Mouse (Mus musculus): ENCODE results near the gene Plekhb2.

Gene Plekhb2

DNA sequence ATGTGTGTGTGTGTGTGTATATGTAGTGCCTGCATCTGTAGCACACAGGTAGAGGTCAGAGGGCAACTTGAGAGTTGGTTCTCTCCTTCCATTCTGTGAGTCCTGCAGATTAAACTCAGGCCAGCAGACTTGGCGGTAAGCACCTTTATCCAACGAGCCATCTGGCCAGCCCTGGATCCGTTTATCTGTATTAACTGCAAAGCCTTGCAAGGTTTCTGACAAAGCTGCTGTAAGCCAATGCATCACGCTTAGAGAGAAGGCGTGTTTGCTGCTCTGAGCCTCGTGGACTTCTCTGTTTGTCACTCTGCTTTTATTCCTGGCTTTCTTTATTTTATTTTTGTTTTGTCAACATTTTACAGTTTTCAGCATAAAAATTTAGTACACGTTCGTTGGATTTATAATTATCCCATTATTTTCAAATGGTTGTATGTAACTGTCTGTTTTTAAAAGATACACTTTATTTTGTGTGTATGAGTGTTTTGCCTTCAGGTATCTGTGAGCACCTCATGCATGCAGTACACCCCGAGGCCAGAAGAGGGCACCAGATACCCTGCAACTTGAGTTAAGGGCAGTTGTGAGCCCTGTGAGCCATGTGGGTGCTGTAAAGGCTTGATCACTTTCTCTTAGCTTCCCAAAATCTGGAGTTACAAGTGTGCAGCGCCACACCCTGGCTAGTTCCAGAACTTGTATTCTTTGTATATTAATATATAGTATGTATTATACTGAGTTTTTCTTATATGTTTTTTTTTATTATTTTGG is 17.2 kb downstream of the Plekhb2 start:
- DNase-seq (ENCODE audit: low read depth), result peak; percentile 92

- no peak for DNase-seq (ENCODE audit: low read depth)
These were observed 17.8 kb downstream of the Plekhb2 start for GRCm38 (mm10) chr1:34867574-34867955.

- DNase-seq (ENCODE audit: low read depth), result no peak
These were observed 18.6 kb downstream of the Plekhb2 start for GRCm38 (mm10) chr1:34868391-34868790.

DNA sequence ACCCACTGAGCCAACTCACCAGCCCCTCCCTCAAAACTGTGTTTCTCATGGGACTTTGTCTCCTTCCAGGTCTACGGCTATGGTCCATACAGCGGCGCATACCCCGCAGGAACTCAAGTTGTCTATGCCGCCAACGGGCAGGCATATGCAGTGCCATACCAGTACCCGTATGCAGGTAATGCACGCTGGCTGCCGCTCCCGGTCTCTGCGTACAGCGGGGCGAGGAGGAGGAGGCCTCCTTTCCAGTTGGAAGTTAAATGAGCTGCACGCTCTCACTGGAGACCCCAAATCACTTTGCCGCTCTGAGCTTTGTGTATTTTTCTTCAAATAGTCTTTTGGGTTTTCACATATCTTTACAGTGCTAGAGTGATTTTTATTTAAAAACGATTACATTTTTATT is 19.5 kb downstream of the Plekhb2 start:
- no peak for DNase-seq (ENCODE audit: low read depth)

- no peak for DNase-seq (ENCODE audit: low read depth)
These were observed 21.4 kb downstream of the Plekhb2 start for GRCm38 (mm10) chr1:34871170-34871569.

- no peak for DNase-seq (ENCODE audit: low read depth)
These were observed 23.8 kb downstream of the Plekhb2 start for GRCm38 (mm10) chr1:34873551-34873950.

DNA sequence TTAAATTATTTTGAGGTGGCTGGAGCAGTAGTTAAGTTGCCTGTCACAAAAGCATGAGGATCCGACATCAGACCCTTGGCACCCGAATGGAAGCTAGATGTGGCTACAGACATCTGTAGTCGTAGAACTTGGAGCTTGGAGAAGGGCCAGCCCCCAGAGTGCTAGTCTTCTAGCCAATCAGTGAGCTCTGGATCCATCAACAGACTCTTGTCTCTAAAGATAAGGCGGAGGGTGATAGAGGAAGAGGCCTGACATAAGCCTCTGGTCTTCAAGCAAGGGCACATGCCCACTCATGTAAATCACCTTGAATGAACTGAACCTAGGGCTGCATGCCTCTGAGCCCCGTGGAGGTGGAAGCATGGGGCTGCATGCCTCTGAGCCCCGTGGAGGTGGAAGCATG is 29.8 kb downstream of the Plekhb2 start:
- no peak for DNase-seq (ENCODE audit: low read depth)

DNA sequence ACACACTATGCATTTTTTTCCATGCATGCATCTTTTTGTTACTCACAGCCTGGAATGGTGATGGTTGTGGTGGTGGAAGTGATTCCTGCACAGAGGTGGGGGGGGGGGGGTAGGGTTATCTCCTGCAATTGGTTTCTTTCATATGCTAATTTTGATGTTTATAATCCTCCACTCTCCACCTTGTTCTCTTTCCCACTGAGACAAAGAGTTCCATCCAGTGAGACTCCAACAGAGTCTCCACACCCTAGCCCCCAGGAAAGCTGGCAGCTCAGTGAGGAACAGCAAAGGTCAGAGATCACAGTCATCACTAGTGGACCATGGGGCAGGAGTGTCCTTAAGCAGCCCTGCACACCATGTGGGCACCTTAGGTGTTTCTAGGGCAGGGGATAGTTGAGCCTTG is 34.0 kb downstream of the Plekhb2 start:
- no peak for DNase-seq (ENCODE audit: low read depth)

GRCm38 (mm10) chr1:34891559-34892289 is 41.9 kb downstream of the Plekhb2 start:
- no peak for DNase-seq (ENCODE audit: low read depth)

DNA sequence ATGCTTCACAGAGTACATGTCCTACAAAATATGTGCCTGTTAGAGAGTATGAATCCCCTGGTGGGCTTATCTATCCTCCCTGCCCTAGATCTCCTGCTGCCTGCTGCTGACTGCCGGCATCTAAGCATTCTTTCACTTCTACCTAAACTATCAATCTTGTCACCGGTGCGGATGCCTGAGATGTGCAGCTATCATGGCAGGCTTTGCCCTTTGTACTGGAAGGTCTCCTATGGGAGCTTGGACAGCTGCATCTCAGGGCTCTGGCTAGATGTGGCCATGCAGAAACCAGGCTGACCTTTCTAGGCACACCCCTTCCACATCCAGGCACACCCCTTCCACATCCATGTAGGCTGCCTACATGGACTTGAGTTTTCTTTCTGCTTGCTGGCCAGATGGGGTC is 42.7 kb downstream of the Plekhb2 start:
- no peak for DNase-seq (ENCODE audit: low read depth)

GRCm38 (mm10) chr1:34893331-34893730 is 43.6 kb downstream of the Plekhb2 start:
- DNase-seq (ENCODE audit: low read depth), result no peak

DNA sequence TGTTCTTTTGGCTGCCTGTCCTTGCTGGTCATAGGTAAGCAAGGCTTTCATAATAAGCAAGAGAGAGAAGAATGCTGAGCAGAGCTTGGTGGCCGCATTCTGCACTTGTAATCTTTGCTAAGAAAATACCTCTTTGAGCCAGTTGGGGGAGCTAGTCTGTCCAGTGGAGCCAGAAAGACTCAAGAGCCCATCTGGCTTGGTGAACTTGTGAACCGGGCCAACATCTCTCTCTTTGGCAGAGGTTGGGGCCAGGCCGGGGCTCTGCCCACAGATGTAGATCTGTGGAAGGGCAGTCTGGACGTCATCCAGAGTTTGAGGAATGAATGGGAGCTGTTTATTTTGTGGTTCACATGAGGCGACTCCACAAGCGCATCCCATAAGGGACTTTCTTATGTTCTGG is 44.1 kb downstream of the Plekhb2 start:
- no peak for DNase-seq (ENCODE audit: low read depth)

GRCm38 (mm10) chr1:34896102-34896501 is 46.3 kb downstream of the Plekhb2 start:
- DNase-seq (ENCODE audit: low read depth), result no peak

- peak; percentile 14 for DNase-seq (ENCODE audit: low read depth)
These were observed 47.1 kb downstream of the Plekhb2 start for GRCm38 (mm10) chr1:34896898-34897297.

DNA sequence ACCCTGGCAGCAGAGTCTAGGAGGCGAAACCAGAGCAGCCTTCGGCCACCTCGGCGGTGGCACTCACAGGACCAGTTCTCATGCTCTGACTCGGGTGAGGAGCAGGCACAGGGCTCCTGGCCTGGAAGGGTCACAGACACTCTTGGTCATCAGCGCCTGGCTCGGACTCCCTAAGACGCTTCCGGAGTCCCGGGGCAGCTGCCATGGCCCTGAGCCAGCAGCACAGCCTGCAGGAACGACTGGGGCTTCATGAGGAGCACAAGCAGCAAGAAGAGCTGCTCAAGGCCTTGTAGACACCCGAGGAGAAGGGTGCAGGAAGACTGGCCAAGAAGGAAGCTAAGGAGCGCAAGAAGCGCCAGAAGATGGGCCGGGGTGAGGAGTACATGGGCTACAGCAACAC is 78.9 kb downstream of the Plekhb2 start:
- no peak for DNase-seq (ENCODE audit: low read depth)
